Mouse (Mus musculus) bone marrow macrophage, adult 2 months (primary cell): ENCODE results near the gene Ppwd1.

Experiments
- CTCF ChIP-seq: IDR thresholded peaks from 2 replicates; pipeline ENCODE4 v1.5.1; 2012; ENCODE audit warnings: low read depth, mild to moderate bottlenecking, low read length, moderate library complexity
- POLR2A ChIP-seq: IDR thresholded peaks from 2 replicates; pipeline ENCODE4 v1.6.1; 2012; ENCODE audit warnings: mild to moderate bottlenecking, low read depth, low read length, borderline replicate concordance

DNA sequence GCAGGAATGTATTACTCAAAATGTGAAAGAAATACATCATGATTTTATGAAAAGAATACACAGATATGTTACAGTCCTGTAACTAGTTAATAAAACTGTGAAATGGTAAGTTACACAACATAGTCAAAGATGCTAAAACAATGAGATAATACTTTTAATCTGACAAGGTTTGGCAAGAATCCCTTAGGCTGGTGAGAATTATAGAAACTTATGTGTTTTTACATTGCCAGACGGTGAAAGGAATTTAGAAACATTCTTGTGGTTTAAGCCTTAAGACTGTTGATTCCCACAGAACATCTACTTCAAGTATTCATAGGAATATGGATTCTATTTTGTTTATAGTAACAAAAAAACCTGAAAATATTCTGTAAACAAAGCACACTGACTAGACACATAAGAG is 73.0 kb downstream of the Ppwd1 start:
- no peak for TF ChIP-seq POLR2A
- no peak for TF ChIP-seq CTCF
